Mouse (Mus musculus) kidney, postnatal 25 days (tissue): ENCODE measurements at regions not wholly inside any gene's neighbourhood (a gene's known extent, or its start where the extent isn't known, plus 50 kb on each side); places are given as distances from the start of the nearest gene placed in this dataset.
"Not testable (repeated sequence)": the region's sequence is repeated elsewhere in the genome, so short reads cannot be mapped to it uniquely, and the experiment has no call there.

Source experiments
- DNase-seq, 2 experiments: peaks; one replicate each; pipeline ENCODE4 v3.0.0; 2021; ENCODE audit warnings: mixed read lengths in 2 of 2

DNA sequence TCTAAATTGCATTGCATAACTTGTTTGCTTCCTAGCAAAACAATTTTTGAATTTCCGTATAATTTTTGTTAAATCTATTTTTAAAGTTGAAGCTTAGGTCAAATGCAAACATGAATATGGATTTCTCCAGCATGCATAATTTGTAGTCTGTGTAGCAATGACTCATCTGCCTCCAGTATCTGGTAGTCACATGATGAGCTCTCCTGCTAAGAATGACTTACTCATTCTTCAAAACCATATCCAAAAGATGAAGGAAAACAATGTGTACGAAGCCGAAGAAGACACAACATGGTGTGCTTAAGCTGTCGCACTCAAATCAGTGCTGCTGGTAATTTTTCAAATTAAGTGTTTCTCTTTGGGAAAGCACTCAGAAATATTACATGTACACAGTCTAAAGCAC lies 1453.2 kb upstream of the Gje1 start:
- no peak for DNase-seq

GRCm38 (mm10) chr10:16159542-16159941 lies 1441.5 kb upstream of the Gje1 start:
- DNase-seq, result not testable (repeated sequence)

GRCm38 (mm10) chr10:16158445-16158844 lies 1440.4 kb upstream of the Gje1 start:
- DNase-seq, result no peak

- DNase-seq, result no peak
These were observed 1438.9 kb upstream of the Gje1 start for GRCm38 (mm10) chr10:16156954-16157353.

DNA sequence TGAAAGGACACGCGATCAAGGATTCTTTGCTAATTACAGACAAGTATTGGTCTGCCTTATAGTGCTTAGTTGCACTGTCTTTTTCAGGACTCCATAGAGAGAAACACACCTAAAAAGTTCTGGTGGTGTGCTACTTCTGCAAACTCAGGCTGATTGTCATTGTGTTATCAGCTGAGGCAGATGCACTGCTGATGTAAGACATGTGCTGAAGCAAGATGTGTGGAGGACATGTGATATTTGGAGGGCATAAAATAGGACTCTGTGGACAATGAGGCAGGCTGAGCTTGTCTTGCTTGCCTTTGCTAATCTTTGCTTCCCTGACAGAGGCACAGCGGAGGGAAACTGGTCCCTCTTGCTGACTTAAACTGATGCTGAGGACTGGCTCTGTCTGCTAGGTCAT lies 1431.0 kb upstream of the Gje1 start:
- no peak for DNase-seq

- DNase-seq, result peak in 1 of 2 experiments; percentile 21
These were observed 1427.4 kb upstream of the Gje1 start for GRCm38 (mm10) chr10:16145397-16145796.

GRCm38 (mm10) chr10:16123902-16124301 lies 1405.9 kb upstream of the Gje1 start:
- no peak for DNase-seq

- DNase-seq, result no peak
These were observed 1370.2 kb upstream of the Gje1 start for GRCm38 (mm10) chr10:16088210-16088609.

- DNase-seq, result no peak
These were observed 1335.0 kb upstream of the Gje1 start for GRCm38 (mm10) chr10:16053008-16053407.

DNA sequence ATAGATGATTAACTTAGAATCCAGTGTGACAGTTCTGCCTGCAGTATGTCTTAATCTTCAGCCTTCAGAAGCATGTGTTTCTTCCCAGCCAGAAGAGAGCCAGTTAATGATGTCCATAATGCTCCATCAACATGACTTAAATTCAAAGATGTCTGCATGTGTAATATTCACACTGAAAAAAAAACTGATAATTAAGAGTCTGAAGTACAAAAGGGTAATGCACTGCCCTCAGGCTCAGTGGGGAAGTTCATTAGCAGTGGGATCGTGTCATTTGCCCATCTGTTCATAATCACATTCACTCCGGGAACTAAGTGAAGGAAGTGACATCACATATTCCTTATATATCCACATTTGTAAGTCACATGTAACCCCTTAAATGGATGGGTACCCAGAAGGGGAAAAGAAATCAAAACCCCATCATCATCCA lies 1334.5 kb upstream of the Gje1 start:
- DNase-seq, result no peak

DNA sequence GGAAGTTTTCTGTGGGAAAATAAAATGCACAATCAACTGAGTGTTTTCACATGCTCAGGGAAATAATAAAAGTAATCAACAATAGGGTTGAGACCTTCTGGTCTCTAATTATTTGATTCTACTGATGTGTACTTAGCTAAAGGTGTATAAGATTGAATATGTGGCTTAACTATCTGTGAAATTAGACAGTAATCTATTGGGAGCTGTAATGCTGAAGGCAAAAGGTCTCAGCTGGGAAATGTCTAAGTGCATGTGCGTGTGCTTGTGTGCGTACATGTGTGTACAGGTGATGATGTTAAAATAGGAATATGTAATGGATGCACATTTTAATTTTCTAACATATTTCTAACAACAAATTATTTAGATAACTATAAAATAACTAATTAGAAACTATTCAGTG lies 1318.2 kb upstream of the Gje1 start:
- no peak for DNase-seq

DNA sequence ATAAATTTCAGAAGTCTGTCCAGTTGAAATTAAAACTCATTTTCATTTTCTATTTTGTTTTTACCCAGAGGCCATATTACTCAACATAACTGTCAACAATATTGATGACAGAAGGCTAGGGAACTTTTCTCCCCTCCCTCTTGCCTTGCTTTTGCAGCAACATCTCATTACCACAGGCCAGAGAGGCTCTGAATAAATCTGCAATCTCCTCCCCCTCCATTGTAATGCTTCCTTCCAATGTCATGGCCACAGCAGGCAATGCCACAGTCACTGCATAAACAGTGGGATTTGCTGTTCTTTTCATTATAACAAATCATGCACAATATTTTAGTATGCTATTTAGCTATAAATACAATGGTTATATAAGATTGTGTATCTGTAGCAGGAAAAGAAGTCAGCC lies 1315.1 kb upstream of the Gje1 start:
- no peak for DNase-seq

GRCm38 (mm10) chr10:16030802-16031201 lies 1312.8 kb upstream of the Gje1 start:
- DNase-seq, result no peak

GRCm38 (mm10) chr10:16014806-16015205 lies 1296.8 kb upstream of the Gje1 start:
- DNase-seq, result no peak

GRCm38 (mm10) chr10:16001246-16001645 lies 1283.2 kb upstream of the Gje1 start:
- DNase-seq, result no peak

GRCm38 (mm10) chr10:15993275-15993674 lies 1275.3 kb upstream of the Gje1 start:
- DNase-seq, result no peak
